Mouse (Mus musculus): ENCODE measurements around the gene Rad51d. TPM values are rescaled to one million over a fixed set of nuclear protein-coding genes. Genes with fewer than 3 reads are reported as not detected.

Rad51d gene
- total RNA-seq, 2 experiments from 2014 or later, result 12.1 to 12.5 TPM

GRCm38 (mm10) chr11:82831008-82831893 lies 59.2 kb downstream of the Rad51d start:
- intact Hi-C loops (cut with DNase I), result no loop called here
- peak; percentile 38 for DNase-seq

DNA sequence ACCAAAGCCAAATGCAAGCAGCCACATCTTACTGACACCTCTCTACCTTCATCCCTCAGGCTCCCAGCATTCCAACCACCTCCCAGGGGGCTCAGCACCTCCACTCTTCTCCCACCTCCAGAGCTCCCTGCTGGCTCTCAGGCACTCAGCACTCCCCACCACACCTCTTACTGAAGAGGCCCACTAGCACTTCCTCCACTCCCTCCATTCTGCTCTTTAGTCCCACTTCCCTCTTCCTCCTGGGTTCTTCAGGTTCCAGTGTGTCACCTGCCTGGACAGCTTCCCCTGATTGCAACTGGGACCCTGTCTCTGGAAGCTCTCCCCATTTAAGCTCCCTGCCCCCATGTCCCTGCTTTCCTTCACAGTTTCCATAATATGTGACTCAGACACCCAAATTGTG lies 63.6 kb downstream of the Rad51d start:
- intact Hi-C loops (cut with DNase I), result no loop called here
- no peak for DNase-seq

Other genes starting within 250 kb of the Rad51d start
- gene Cct6b, start 126.3 kb downstream of the Rad51d start, total RNA-seq (2021), result under 1 TPM; 0.28 to 0.32 TPM
- gene Zfp830, start 126.3 kb downstream of the Rad51d start, total RNA-seq (2021), result 10 to 100 TPM; 15.1 to 15.5 TPM
- 10 to 100 TPM; 41.4 to 43.5 TPM for gene Lig3, start 109.5 kb downstream of the Rad51d start, total RNA-seq (2021)
- gene Rffl, start 19.4 kb downstream of the Rad51d start, total RNA-seq (2021), result 1 to 10 TPM; 2.7 to 3.0 TPM
- not detected for gene Fndc8, start 1.5 kb upstream of the Rad51d start, total RNA-seq (2021)
- 10 to 100 TPM; 50.0 to 51.3 TPM for gene Nle1, start 17.8 kb upstream of the Rad51d start, total RNA-seq (2021)
- gene Unc45b, start 19.9 kb upstream of the Rad51d start, total RNA-seq (2021), result 1 to 10 TPM; 4.2 to 4.8 TPM
- gene Slfn5, start 60.7 kb upstream of the Rad51d start, total RNA-seq (2021), result 1 to 10 TPM; 2.6 to 4.2 TPM
- 1 to 10 TPM; 1.2 to 1.8 TPM for gene Slfn9, start 101.2 kb upstream of the Rad51d start, total RNA-seq (2021)
- under 1 TPM in 1 of 2 experiments, not detected in 1; 0.12 TPM for gene Slfn8, start 130.2 kb upstream of the Rad51d start, total RNA-seq (2021)
- under 1 TPM; 0.42 to 0.68 TPM for gene Slfn2, start 174.5 kb upstream of the Rad51d start, total RNA-seq (2021)
- gene Slfn1, start 226.2 kb upstream of the Rad51d start, total RNA-seq (2021), result not detected

Measured in left cerebral cortex, postnatal 4 days (tissue).